Mouse (Mus musculus) limb, embryonic 12.5 days (tissue): Measurements from ENCODE around the gene Ipcef1. TPM values are rescaled to one million over a fixed set of nuclear protein-coding genes. Genes with fewer than 3 reads are reported as not detected.

ENCODE experiments used
- ATAC-seq: fragments of 200-750 bp; cut with Nextera tagmentation; 2 replicates; pipeline ENCODE4 v1.8.0; 2017; ENCODE audit warnings: low read depth, moderate TSS enrichment; ENCODE audit not compliant: insufficient number of reproducible peaks, insufficient read depth, low FRiP score, low TSS enrichment
- H3K27ac ChIP-seq: fragments of 300-500 bp; sonication (generic); 2 replicates; pipeline ENCODE4 v1.5.1; 2016; ENCODE audit warnings: mild to moderate bottlenecking, moderate library complexity
- H3K27me3 ChIP-seq: fragments of 300-500 bp; sonication (generic); 2 replicates; pipeline ENCODE4 v1.6.1; 2016; ENCODE audit warnings: mild to moderate bottlenecking, moderate library complexity
- H3K36me3 ChIP-seq: fragments of 300-500 bp; sonication (generic); 2 replicates; pipeline ENCODE4 v1.6.1; 2016; ENCODE audit warnings: mild to moderate bottlenecking, moderate library complexity
- H3K4me1 ChIP-seq: fragments of 300-500 bp; sonication (generic); replicated peaks from 2 replicates; pipeline ENCODE4 v1.6.1; 2016
- H3K4me2 ChIP-seq: fragments of 300-500 bp; sonication (generic); 2 replicates; pipeline ENCODE4 v1.6.1; 2016; ENCODE audit warnings: mild to moderate bottlenecking, moderate library complexity
- H3K4me3 ChIP-seq: fragments of 300-500 bp; sonication (generic); replicated peaks from 2 replicates; pipeline ENCODE4 v1.5.1; 2016; ENCODE audit warnings: mild to moderate bottlenecking
- H3K9ac ChIP-seq: fragments of 300-500 bp; sonication (generic); replicated peaks from 2 replicates; pipeline ENCODE4 v1.6.1; 2016; ENCODE audit warnings: mild to moderate bottlenecking, moderate library complexity
- H3K9me3 ChIP-seq: fragments of 300-500 bp; sonication (generic); 2 replicates; pipeline ENCODE4 v1.6.1; 2016; ENCODE audit warnings: mild to moderate bottlenecking, moderate library complexity
- whole genome bisulfite sequencing: fragments of 180-500 bp; shearing (Covaris S2); methylation state at CpG from one replicate; pipeline ENCODE4 v1.1.7; 2016; 5-methylcytosine and 5-hydroxymethylcytosine counted together
- polyA plus RNA-seq: library from polyadenylated mRNA; unstranded; fragments of >200 nt; fragmentation: Nextera tagmentation; extraction: Ambion mirVana; gene quantifications from 2 replicates; pipeline ENCODE4 v1.2.1, GENCODE M21; 2016

The Ipcef1 gene
- polyA plus RNA-seq: 0.42 and 0.61 TPM in 2 replicates

- no peak for ATAC-seq
- no peaks in the 10 kb centered on the region for H3K36me3 ChIP-seq
- peaks cover 4% of the 10 kb centered on the region for H3K4me1 ChIP-seq
- H3K27ac ChIP-seq: peak within 1 kb of the TSS; percentile 45; the same call in 1 of the 2 replicates
- no peak within 1 kb of the TSS for H3K4me3 ChIP-seq
- WGBS: 39% methylated on average over 12 of the region's 12 CpGs
- no peak within 1 kb of the TSS for H3K9ac ChIP-seq
- H3K9me3 ChIP-seq: no peaks in the 10 kb centered on the region
- H3K27me3 ChIP-seq: no peaks in the 10 kb centered on the region
- H3K4me2 ChIP-seq: no peak within 1 kb of the TSS
Observed at GRCm38 (mm10) chr10:7052315-7053017, at the start of gene Ipcef1. Gene Ipcef1 (minus strand): TSS chr10:7052478.

DNA sequence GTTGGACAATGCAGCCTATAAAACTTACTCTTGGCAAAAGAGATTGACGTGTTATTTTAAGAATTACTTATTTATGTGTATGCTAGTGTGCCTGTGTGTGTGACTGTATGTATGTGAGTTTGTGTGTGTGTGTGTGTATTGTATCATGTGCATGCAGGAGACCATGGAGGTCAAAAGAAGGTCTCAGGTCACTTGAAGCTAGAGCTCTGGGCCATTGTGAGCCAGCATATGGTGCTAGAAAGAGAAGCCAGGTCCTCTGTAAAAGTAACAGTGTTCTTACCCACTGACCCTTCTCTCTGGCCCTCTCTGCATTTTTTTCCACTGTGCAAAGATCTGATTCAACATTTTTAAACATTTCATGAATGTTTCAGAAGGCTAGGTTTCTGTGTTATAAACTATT is 25.7 kb upstream of the Ipcef1 start:
- no peak overlapping the region for H3K27ac ChIP-seq
- peaks cover 6% of the 10 kb centered on the region for H3K4me1 ChIP-seq
- no peak overlapping the region for H3K4me2 ChIP-seq
- H3K27me3 ChIP-seq: no peaks in the 10 kb centered on the region
- H3K9me3 ChIP-seq: no peaks in the 10 kb centered on the region
- ATAC-seq: no peak
- no peaks in the 10 kb centered on the region for H3K36me3 ChIP-seq
- H3K4me3 ChIP-seq: no peak overlapping the region
- no peak overlapping the region for H3K9ac ChIP-seq
- WGBS: 91% methylated on average over 1 of the region's 1 CpGs

DNA sequence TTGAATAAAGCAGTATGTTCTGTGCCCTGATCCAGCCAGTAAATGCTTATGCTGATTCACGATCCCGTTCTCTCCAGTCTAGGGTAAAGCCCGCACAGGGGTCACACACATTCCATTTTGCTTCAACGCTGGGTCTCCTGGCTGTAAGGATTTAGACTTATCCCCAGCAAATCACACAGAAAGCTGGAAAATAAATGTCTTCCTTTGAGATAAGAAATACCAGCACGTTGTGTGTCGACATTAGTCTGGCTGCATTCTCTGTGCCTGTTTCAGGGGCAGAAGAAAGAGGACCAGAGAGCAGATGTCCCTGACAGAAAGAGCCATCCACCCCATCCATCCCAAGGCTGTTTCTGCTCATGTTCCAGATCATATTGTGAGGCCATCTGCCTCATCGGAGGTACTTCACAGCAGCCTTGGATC is 25.1 kb upstream of the Ipcef1 start:
- WGBS: 71% methylated on average over 7 of the region's 7 CpGs
- Histone ChIP-seq H3K4me2 (no peak overlapping the region), H3K9ac (no peak overlapping the region), H3K9me3 (no peaks in the 10 kb centered on the region), H3K4me3 (no peak overlapping the region), H3K27ac (0 out of 2 replicates have a peak overlapping the region, but pooled peaks have one; percentile 18), H3K27me3 (no peaks in the 10 kb centered on the region), H3K36me3 (no peaks in the 10 kb centered on the region), H3K4me1 (peaks cover 6% of the 10 kb centered on the region)
- ATAC-seq: no peak

DNA sequence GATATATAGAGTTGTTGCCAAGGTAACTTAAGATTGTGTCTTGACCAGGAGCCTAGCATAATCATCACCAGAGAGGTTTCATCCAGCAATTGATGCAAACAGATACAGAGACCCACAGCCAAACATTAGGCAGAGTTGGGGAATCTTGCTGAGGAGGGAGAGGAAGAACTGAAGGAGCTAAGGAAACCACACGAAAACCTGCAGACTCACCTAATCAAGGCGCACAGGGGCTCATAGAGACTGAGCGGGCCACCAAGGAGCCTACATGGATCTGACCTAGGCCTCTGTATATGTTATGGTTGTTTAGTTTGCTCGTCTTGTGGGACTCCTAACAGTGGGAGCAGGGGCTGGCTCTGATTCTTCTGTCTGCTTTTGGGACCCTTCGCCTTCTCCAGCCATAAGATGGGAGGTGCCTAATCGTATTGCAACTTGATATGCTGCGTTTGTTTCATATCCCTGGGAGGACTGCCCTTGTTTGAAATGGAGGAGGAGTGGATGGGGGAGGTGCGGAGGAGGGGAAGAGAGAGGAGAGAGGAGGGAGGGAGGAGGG is 24.5 kb upstream of the Ipcef1 start:
- ATAC-seq: peak; percentile 67
- Histone ChIP-seq H3K4me1 (peaks cover 6% of the 10 kb centered on the region), H3K4me2 (peak overlapping the region; percentile 33; the same call in 1 of the 2 replicates), H3K4me3 (no peak overlapping the region), H3K36me3 (no peaks in the 10 kb centered on the region), H3K9ac (no peak overlapping the region; the same call in 1 of the 2 replicates), H3K9me3 (no peaks in the 10 kb centered on the region), H3K27ac (0 out of 2 replicates have a peak overlapping the region, but pooled peaks have one; percentile 59), H3K27me3 (no peaks in the 10 kb centered on the region)
- 45% methylated on average over 7 of the region's 8 CpGs for WGBS

DNA sequence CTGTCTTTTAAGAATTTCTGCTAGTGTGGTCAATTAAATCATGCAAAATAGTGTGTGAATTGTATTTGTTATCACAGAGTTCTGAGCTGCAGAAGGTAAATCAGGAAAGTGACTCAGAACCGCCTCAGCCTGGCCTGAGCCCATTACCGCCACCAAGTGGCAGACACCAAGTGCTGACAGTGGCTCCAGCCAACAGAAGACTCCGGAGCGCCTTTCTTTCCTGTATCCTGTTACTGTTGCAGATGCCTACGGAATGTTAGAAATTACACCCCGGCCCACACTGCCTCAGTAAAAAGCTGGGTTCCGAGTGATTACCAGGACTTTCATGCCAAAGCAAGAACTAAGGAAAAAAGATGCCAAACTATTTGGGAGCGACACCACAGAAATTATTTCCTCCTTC is 23.9 kb upstream of the Ipcef1 start:
- Histone ChIP-seq H3K4me1 (peaks cover 6% of the 10 kb centered on the region), H3K9ac (no peak overlapping the region; the same call in 1 of the 2 replicates), H3K4me2 (peak overlapping the region; percentile 33; the same call in 1 of the 2 replicates), H3K9me3 (no peaks in the 10 kb centered on the region), H3K36me3 (no peaks in the 10 kb centered on the region), H3K27me3 (no peaks in the 10 kb centered on the region), H3K4me3 (no peak overlapping the region), H3K27ac (0 out of 2 replicates have a peak overlapping the region, but pooled peaks have one; percentile 59)
- WGBS: 9% methylated on average over 8 of the region's 8 CpGs
- peak; percentile 53; the same call in 1 of the 2 replicates for ATAC-seq

- H3K27me3 ChIP-seq: no peaks in the 10 kb centered on the region
- no peak overlapping the region for H3K4me2 ChIP-seq
- H3K4me1 ChIP-seq: peaks cover 6% of the 10 kb centered on the region
- no peak overlapping the region for H3K4me3 ChIP-seq
- ATAC-seq: no peak
- H3K9me3 ChIP-seq: no peaks in the 10 kb centered on the region
- 85% methylated on average over 2 of the region's 2 CpGs for WGBS
- no peak overlapping the region for H3K9ac ChIP-seq
- no peaks in the 10 kb centered on the region for H3K36me3 ChIP-seq
- no peak overlapping the region for H3K27ac ChIP-seq
Observed at GRCm38 (mm10) chr10:7075661-7076060, 23.4 kb upstream of the Ipcef1 start.

GRCm38 (mm10) chr10:7074231-7074630 is 22.0 kb upstream of the Ipcef1 start:
- no peak for ATAC-seq
- H3K27me3 ChIP-seq: no peaks in the 10 kb centered on the region
- no peak overlapping the region for H3K4me3 ChIP-seq
- no peak overlapping the region for H3K9ac ChIP-seq
- H3K4me2 ChIP-seq: no peak overlapping the region
- no peaks in the 10 kb centered on the region for H3K9me3 ChIP-seq
- H3K4me1 ChIP-seq: peaks cover 6% of the 10 kb centered on the region
- H3K36me3 ChIP-seq: no peaks in the 10 kb centered on the region
- 85% methylated on average over 2 of the region's 2 CpGs for WGBS
- no peak overlapping the region for H3K27ac ChIP-seq

DNA sequence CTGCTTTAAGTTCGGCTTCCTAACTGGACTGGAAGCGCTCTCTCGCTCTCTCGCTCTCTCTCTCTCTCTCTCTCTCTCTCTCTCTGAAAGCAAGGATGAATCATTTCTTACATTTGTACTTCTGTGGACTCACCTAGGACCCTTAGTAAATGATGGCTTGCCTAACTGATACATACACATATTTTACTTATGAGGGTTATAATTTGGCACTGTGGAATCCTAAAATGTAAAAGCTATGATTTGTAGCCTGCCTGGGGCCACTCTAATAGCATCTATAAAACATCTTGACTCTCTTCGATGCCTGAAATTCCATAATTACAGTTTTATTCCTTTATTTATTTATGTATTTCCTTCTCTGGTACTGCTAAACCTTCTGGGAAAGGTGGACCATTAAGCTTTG is 18.6 kb upstream of the Ipcef1 start:
- no peak for ATAC-seq

GRCm38 (mm10) chr10:7070100-7070835 is 18.0 kb upstream of the Ipcef1 start:
- no peaks in the 10 kb centered on the region for H3K4me1 ChIP-seq
- 73% methylated on average over 8 of the region's 8 CpGs for WGBS
- no peak overlapping the region for H3K9ac ChIP-seq
- no peak overlapping the region for H3K4me3 ChIP-seq
- ATAC-seq: no peak
- no peaks in the 10 kb centered on the region for H3K9me3 ChIP-seq
- no peaks in the 10 kb centered on the region for H3K27me3 ChIP-seq
- no peak overlapping the region for H3K4me2 ChIP-seq
- no peaks in the 10 kb centered on the region for H3K36me3 ChIP-seq
- no peak overlapping the region for H3K27ac ChIP-seq

More for the DNA sequence above, 18.6 kb upstream of the Ipcef1 start:
- Histone ChIP-seq H3K36me3 (no peaks in the 10 kb centered on the region), H3K4me2 (no peak overlapping the region), H3K4me3 (no peak overlapping the region), H3K9ac (no peak overlapping the region), H3K4me1 (no peaks in the 10 kb centered on the region), H3K9me3 (no peaks in the 10 kb centered on the region), H3K27ac (no peak overlapping the region), H3K27me3 (no peaks in the 10 kb centered on the region)
- WGBS: 84% methylated on average over 5 of the region's 5 CpGs

DNA sequence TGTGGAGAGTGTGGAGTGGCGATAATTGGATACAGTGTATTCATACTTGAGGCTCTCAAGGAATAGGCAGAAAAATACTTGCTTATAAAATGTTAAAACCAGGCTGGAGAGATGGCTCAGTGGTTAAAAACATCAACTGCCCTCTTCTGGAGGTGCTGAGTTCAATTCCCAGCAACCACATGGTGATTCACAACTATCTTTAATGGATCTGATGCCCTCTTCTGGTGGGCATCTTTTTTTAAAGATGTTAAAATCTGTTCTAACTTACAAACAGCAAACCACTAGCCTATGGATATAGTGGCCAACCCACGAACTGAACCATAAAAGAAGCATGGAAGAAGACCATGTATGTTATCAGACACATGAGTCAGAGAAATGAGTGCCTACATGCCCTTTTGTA is 16.8 kb upstream of the Ipcef1 start:
- no peak overlapping the region for H3K9ac ChIP-seq
- no peaks in the 10 kb centered on the region for H3K36me3 ChIP-seq
- no peaks in the 10 kb centered on the region for H3K4me1 ChIP-seq
- no peak for ATAC-seq
- no peak overlapping the region for H3K4me3 ChIP-seq
- no peaks in the 10 kb centered on the region for H3K9me3 ChIP-seq
- no peak overlapping the region for H3K27ac ChIP-seq
- no peak overlapping the region for H3K4me2 ChIP-seq
- no peaks in the 10 kb centered on the region for H3K27me3 ChIP-seq
- WGBS: 84% methylated on average over 2 of the region's 2 CpGs

DNA sequence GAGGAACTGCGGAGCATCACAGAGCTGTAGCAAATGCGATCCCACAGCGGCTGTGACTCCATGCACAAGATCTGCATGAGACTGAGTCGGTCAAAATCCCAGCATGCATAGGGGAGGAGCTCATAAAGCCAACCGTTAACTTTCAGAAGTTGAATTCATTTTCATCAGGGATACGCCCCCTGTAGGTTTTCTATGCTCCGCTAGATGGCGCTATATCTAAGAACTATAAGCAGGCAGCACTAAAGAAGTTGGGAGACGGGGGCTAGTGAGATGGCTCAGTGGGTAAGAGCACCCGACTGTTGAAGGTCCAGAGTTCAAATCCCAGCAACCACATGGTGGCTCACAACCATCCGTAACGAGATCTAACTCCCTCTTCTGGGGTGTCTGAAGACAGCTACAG is 16.3 kb upstream of the Ipcef1 start:
- H3K4me1 ChIP-seq: peaks cover 3% of the 10 kb centered on the region
- H3K36me3 ChIP-seq: no peaks in the 10 kb centered on the region
- WGBS: 64% methylated on average over 12 of the region's 12 CpGs
- H3K27me3 ChIP-seq: no peaks in the 10 kb centered on the region
- no peak overlapping the region for H3K4me3 ChIP-seq
- ATAC-seq: no peak
- no peak overlapping the region for H3K9ac ChIP-seq
- no peak overlapping the region for H3K4me2 ChIP-seq
- no peak overlapping the region for H3K27ac ChIP-seq
- no peaks in the 10 kb centered on the region for H3K9me3 ChIP-seq
